Mouse (Mus musculus): ENCODE measurements around the gene Hdac10. TPM values are rescaled to one million over a fixed set of nuclear protein-coding genes. Genes with fewer than 3 reads are reported as not detected.

Gene Hdac10
- polyA plus RNA-seq, 1 experiment from 2014 or later = 13.0 TPM

GRCm38 (mm10) chr15:89083906-89084305, 44.6 kb downstream of the Hdac10 start:
- Histone ChIP-seq H3K9me3 (ENCODE audit: control insufficient read depth, low read length) (no peaks in the 10 kb centered on the region), H3K27me3 (ENCODE audit: control insufficient read depth, insufficient read depth, low read length) (no peaks in the 10 kb centered on the region), H3K4me1 (ENCODE audit: control insufficient read depth, insufficient read depth, low read length) (no peaks in the 10 kb centered on the region), H3K4me2 (ENCODE audit: low read depth) (no peak overlapping the region), H3K27ac (ENCODE audit: low read depth, low read length) (no peak overlapping the region), H3K9ac (ENCODE audit: low read length) (no peak overlapping the region), H3K4me3 (ENCODE audit: low read depth, low read length) (no peak overlapping the region), H3K36me3 (ENCODE audit: control insufficient read depth, insufficient read depth, low read length) (peaks cover 10% of the 10 kb centered on the region)
- ATAC-seq (ENCODE audit: insufficient read depth, low FRiP score, low TSS enrichment) (no peak), DNase-seq (ENCODE audit: low spot score) (no peak)
- WGBS = 100% methylated on average over 1 of the region's 1 CpGs

GRCm38 (mm10) chr15:89078208-89078836, 50.2 kb downstream of the Hdac10 start:
- Histone ChIP-seq H3K4me1 (ENCODE audit: control insufficient read depth, insufficient read depth, low read length) (peaks cover 23% of the 10 kb centered on the region), H3K4me2 (ENCODE audit: low read depth) (no peak overlapping the region), H3K9ac (ENCODE audit: low read length) (0 out of 2 replicates have a peak overlapping the region, but pooled peaks have one; percentile 4), H3K27ac (ENCODE audit: low read depth, low read length) (no peak overlapping the region), H3K9me3 (ENCODE audit: control insufficient read depth, low read length) (no peaks in the 10 kb centered on the region), H3K36me3 (ENCODE audit: control insufficient read depth, insufficient read depth, low read length) (0 out of 2 replicates have a peak, but pooled peaks cover 2% of the 10 kb centered on the region), H3K27me3 (ENCODE audit: control insufficient read depth, insufficient read depth, low read length) (no peaks in the 10 kb centered on the region), H3K4me3 (ENCODE audit: low read depth, low read length) (no peak overlapping the region)
- WGBS = 76% methylated on average over 9 of the region's 9 CpGs
- ATAC-seq (ENCODE audit: insufficient read depth, low FRiP score, low TSS enrichment) (no peak), DNase-seq (ENCODE audit: low spot score) (no peak)

GRCm38 (mm10) chr15:89076156-89076731, 52.3 kb downstream of the Hdac10 start:
- ATAC-seq (ENCODE audit: insufficient read depth, low FRiP score, low TSS enrichment) (peak; percentile 10), DNase-seq (ENCODE audit: low spot score) (peak; percentile 43)
- Histone ChIP-seq H3K4me2 (ENCODE audit: low read depth) (peak overlapping the region; percentile 92), H3K27ac (ENCODE audit: low read depth, low read length) (peak overlapping the region; percentile 82), H3K9ac (ENCODE audit: low read length) (peak overlapping the region; percentile 86), H3K4me1 (ENCODE audit: control insufficient read depth, insufficient read depth, low read length) (peaks cover 23% of the 10 kb centered on the region), H3K27me3 (ENCODE audit: control insufficient read depth, insufficient read depth, low read length) (no peaks in the 10 kb centered on the region), H3K9me3 (ENCODE audit: control insufficient read depth, low read length) (no peaks in the 10 kb centered on the region), H3K4me3 (ENCODE audit: low read depth, low read length) (peak overlapping the region; percentile 88), H3K36me3 (ENCODE audit: control insufficient read depth, insufficient read depth, low read length) (no peaks in the 10 kb centered on the region)
- WGBS = 0% methylated on average over 25 of the region's 39 CpGs

GRCm38 (mm10) chr15:89075478-89076147, 52.9 kb downstream of the Hdac10 start:
- H3K36me3 ChIP-seq (ENCODE audit: control insufficient read depth, insufficient read depth, low read length) = no peaks in the 10 kb centered on the region
- WGBS = under 1% methylated on average over 36 of the region's 59 CpGs
- ATAC-seq (ENCODE audit: insufficient read depth, low FRiP score, low TSS enrichment) (peak; percentile 87), DNase-seq (ENCODE audit: low spot score) (peak; percentile 95)
- no peaks in the 10 kb centered on the region for H3K9me3 ChIP-seq (ENCODE audit: control insufficient read depth, low read length)
- H3K27me3 ChIP-seq (ENCODE audit: control insufficient read depth, insufficient read depth, low read length) = no peaks in the 10 kb centered on the region
- H3K4me1 ChIP-seq (ENCODE audit: control insufficient read depth, insufficient read depth, low read length) = peaks cover 23% of the 10 kb centered on the region
- peak overlapping the region; percentile 86 for H3K9ac ChIP-seq (ENCODE audit: low read length)
- peak overlapping the region; percentile 82 for H3K27ac ChIP-seq (ENCODE audit: low read depth, low read length)
- H3K4me2 ChIP-seq (ENCODE audit: low read depth) = peak overlapping the region; percentile 92
- peak overlapping the region; percentile 88 for H3K4me3 ChIP-seq (ENCODE audit: low read depth, low read length)

- Histone ChIP-seq H3K9ac (ENCODE audit: low read length) (peak within 1 kb of the TSS; percentile 86), H3K27ac (ENCODE audit: low read depth, low read length) (peak within 1 kb of the TSS; percentile 82), H3K4me3 (ENCODE audit: low read depth, low read length) (peak within 1 kb of the TSS; percentile 88), H3K4me1 (ENCODE audit: control insufficient read depth, insufficient read depth, low read length) (peaks cover 23% of the 10 kb centered on the region), H3K27me3 (ENCODE audit: control insufficient read depth, insufficient read depth, low read length) (no peaks in the 10 kb centered on the region), H3K9me3 (ENCODE audit: control insufficient read depth, low read length) (no peaks in the 10 kb centered on the region), H3K36me3 (ENCODE audit: control insufficient read depth, insufficient read depth, low read length) (no peaks in the 10 kb centered on the region), H3K4me2 (ENCODE audit: low read depth) (peak within 1 kb of the TSS; percentile 92)
- WGBS = 32% methylated on average over 11 of the region's 11 CpGs
- DNase-seq (ENCODE audit: low spot score) = no peak
- ATAC-seq (ENCODE audit: insufficient read depth, low FRiP score, low TSS enrichment) = no peak; the same call in 1 of the 2 replicates
These were observed 53.7 kb downstream of the Hdac10 start, which contains the start of gene Trabd for GRCm38 (mm10) chr15:89074613-89075477. Gene Trabd, plus strand, starts transcription at chr15:89075124.

GRCm38 (mm10) chr15:89073993-89074603, 54.4 kb downstream of the Hdac10 start:
- DNase-seq (ENCODE audit: low spot score) (no peak), ATAC-seq (ENCODE audit: insufficient read depth, low FRiP score, low TSS enrichment) (no peak)
- Histone ChIP-seq H3K36me3 (ENCODE audit: control insufficient read depth, insufficient read depth, low read length) (no peaks in the 10 kb centered on the region), H3K4me2 (ENCODE audit: low read depth) (no peak overlapping the region), H3K27ac (ENCODE audit: low read depth, low read length) (no peak overlapping the region), H3K4me1 (ENCODE audit: control insufficient read depth, insufficient read depth, low read length) (peaks cover 23% of the 10 kb centered on the region), H3K9ac (ENCODE audit: low read length) (no peak overlapping the region), H3K27me3 (ENCODE audit: control insufficient read depth, insufficient read depth, low read length) (peaks cover 3% of the 10 kb centered on the region; the same call in 1 of the 2 replicates), H3K4me3 (ENCODE audit: low read depth, low read length) (no peak overlapping the region), H3K9me3 (ENCODE audit: control insufficient read depth, low read length) (no peaks in the 10 kb centered on the region)
- 86% methylated on average over 10 of the region's 10 CpGs for WGBS

All from neural tube, embryonic 11.5 days (tissue).